ENCODE assay signal across 22 mouse cellular contexts in the genomic region with DNA sequence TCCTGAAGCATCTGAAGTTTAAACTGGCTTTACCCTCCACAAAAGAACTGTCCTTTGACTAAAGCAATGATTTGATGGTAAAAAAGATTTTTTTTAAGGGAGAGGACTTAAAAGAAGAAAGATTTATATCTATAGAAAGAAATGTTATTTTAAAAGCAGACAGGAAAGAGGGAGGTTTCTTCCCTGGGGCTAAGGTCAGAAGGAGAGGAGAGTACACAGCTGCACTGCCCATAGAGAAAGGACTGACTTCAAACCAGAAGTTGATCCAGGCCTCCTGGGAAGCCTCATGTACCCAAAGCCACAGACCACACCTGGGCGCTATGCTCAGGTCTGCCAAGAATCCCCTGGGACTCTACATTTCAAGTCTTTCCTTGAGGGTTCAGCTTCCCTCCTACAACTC.
DNase-seq lines count a peak whose midpoint lies in the region; ATAC-seq lines count a peak whose summit lies in the region.
"Had no signal": no experiment of that assay in that cellular context is flagged by ENCODE, and none has a peak within 500 bp of the region (broad histone marks: within the 10 kb centered on the region; RNA-seq: fewer than 3 reads in every experiment).

No protein-coding gene starts in this region.

- ATAC-seq in kidney, embryonic 15.5 days (replicated peaks; ENCODE audit: low FRiP score), result 0 out of 2 replicates have a peak, but pooled peaks have one; percentile 54
- ATAC-seq: forebrain, embryonic 14.5 days; forebrain, embryonic 16.5 days had no signal

- no peaks in the 10 kb centered on the region for H3K9me3 ChIP-seq in kidney, embryonic 15.5 days (replicated peaks)
- H3K9me3 ChIP-seq: embryonic facial prominence, embryonic 13.5 days; embryonic facial prominence, embryonic 15.5 days; forebrain, embryonic 10.5 days; forebrain, embryonic 12.5 days had no signal

- H3K4me2 ChIP-seq in kidney, embryonic 15.5 days, result no peak overlapping the region
- H3K4me2 ChIP-seq: embryonic facial prominence, embryonic 13.5 days; embryonic facial prominence, embryonic 15.5 days; forebrain, embryonic 12.5 days had no signal

- DNase-seq in heart, adult 11 months, result peak; percentile 35
- DNase-seq in heart, adult 9 months (ENCODE audit: low spot score in 2 of 2), result no peak
- DNase-seq in kidney, postnatal 14 days, result no peak
- peak; percentile 26 for DNase-seq in mesoderm, embryonic 11.5 days (ENCODE audit: low read depth, low spot score)
- no peak for DNase-seq in thymus, postnatal 14 days
- DNase-seq: adrenal gland, adult 2 months; adrenal gland, postnatal 10 days; adrenal gland, postnatal 25 days; cerebellum, adult 11 months; cerebellum, adult 18-20 months; cerebellum, adult 8-10 months; cerebellum, adult 9-11 months; cerebellum, postnatal 14 days; cerebellum, postnatal 36 days had no signal

- H3K27me3 ChIP-seq in kidney, embryonic 15.5 days, result no peaks in the 10 kb centered on the region
- H3K27me3 ChIP-seq: embryonic facial prominence, embryonic 13.5 days; embryonic facial prominence, embryonic 15.5 days; forebrain, embryonic 12.5 days had no signal

- no peaks in the 10 kb centered on the region for H3K36me3 ChIP-seq in kidney, embryonic 15.5 days
- H3K36me3 ChIP-seq: embryonic facial prominence, embryonic 13.5 days; embryonic facial prominence, embryonic 15.5 days; forebrain, embryonic 10.5 days; forebrain, embryonic 12.5 days had no signal

- no peak overlapping the region for H3K4me3 ChIP-seq in kidney, embryonic 15.5 days (replicated peaks)
- H3K4me3 ChIP-seq: embryonic facial prominence, embryonic 13.5 days; embryonic facial prominence, embryonic 15.5 days; erythroblast, embryonic 14.5 days; forebrain, embryonic 10.5 days; forebrain, embryonic 12.5 days had no signal

- 37% methylated on average over 1 of the region's 1 CpGs for WGBS in kidney, embryonic 15.5 days

- peaks cover 2% of the 10 kb centered on the region; the same call in 1 of the 2 replicates for H3K4me1 ChIP-seq in kidney, embryonic 15.5 days
- H3K4me1 ChIP-seq: embryonic facial prominence, embryonic 13.5 days; embryonic facial prominence, embryonic 15.5 days; forebrain, embryonic 10.5 days; forebrain, embryonic 12.5 days had no signal

- H3K27ac ChIP-seq in kidney, embryonic 15.5 days, result no peak overlapping the region
- H3K27ac ChIP-seq: embryonic facial prominence, embryonic 13.5 days; embryonic facial prominence, embryonic 15.5 days; forebrain, embryonic 10.5 days; forebrain, embryonic 12.5 days had no signal

- no peak overlapping the region for H3K9ac ChIP-seq in kidney, embryonic 15.5 days
- H3K9ac ChIP-seq: embryonic facial prominence, embryonic 13.5 days; embryonic facial prominence, embryonic 15.5 days; forebrain, embryonic 12.5 days had no signal

Comparison
In these comparisons a context has a peak if more than half of its experiments do, and no peak if none do; other contexts are left out.
1. DNase-seq: peak in heart, adult 11 months (single experiment) and mesoderm, embryonic 11.5 days (single experiment); none in heart, adult 9 months (0 of 2), kidney, postnatal 14 days (single experiment) and thymus, postnatal 14 days (single experiment).